Mouse (Mus musculus) kidney, embryonic 14.5 days (tissue): ENCODE results near the gene Esam. TPM values are rescaled to one million over a fixed set of nuclear protein-coding genes. Genes with fewer than 3 reads are reported as not detected.

ENCODE experiments used
- ATAC-seq: fragments of 200-750 bp; cut with Nextera tagmentation; 2 replicates; pipeline ENCODE4 v1.8.0; 2017; ENCODE audit warnings: moderate number of reproducible peaks, mild to moderate bottlenecking, moderate TSS enrichment, moderate library complexity; ENCODE audit not compliant: low FRiP score, low TSS enrichment
- H3K27ac ChIP-seq: fragments of 300-500 bp; sonication (generic); 2 replicates; pipeline ENCODE4 v1.5.1; 2014; ENCODE audit warnings: low read depth, mild to moderate bottlenecking, low read length, moderate library complexity, mixed read lengths
- H3K27me3 ChIP-seq: fragments of 300-500 bp; sonication (generic); 2 replicates; pipeline ENCODE4 v1.6.1; 2014; ENCODE audit warnings: mild to moderate bottlenecking, low read length; ENCODE audit not compliant: control insufficient read depth, insufficient read depth
- H3K36me3 ChIP-seq: fragments of 300-500 bp; sonication (generic); 2 replicates; pipeline ENCODE4 v1.6.1; 2014; ENCODE audit warnings: low read length, mixed read lengths; ENCODE audit not compliant: control insufficient read depth, insufficient read depth
- H3K4me1 ChIP-seq: fragments of 300-500 bp; sonication (generic); 2 replicates; pipeline ENCODE4 v1.6.1; 2014; ENCODE audit warnings: low read length, mixed read lengths; ENCODE audit not compliant: control insufficient read depth, insufficient read depth
- H3K4me2 ChIP-seq: fragments of 300-500 bp; sonication (generic); replicated peaks from 2 replicates; pipeline ENCODE4 v1.6.1; 2014; ENCODE audit warnings: low read depth, mild to moderate bottlenecking, low read length
- H3K4me3 ChIP-seq: fragments of 300-500 bp; sonication (generic); 2 replicates; pipeline ENCODE4 v1.5.1; 2014; ENCODE audit warnings: mild to moderate bottlenecking, low read length
- H3K9ac ChIP-seq: fragments of 300-500 bp; sonication (generic); 2 replicates; pipeline ENCODE4 v1.6.1; 2014; ENCODE audit warnings: low read depth, mild to moderate bottlenecking, low read length, moderate library complexity
- H3K9me3 ChIP-seq: fragments of 300-500 bp; sonication (generic); 2 replicates; pipeline ENCODE4 v1.6.1; 2016; ENCODE audit warnings: low read length; ENCODE audit not compliant: control insufficient read depth
- WGBS: fragments of 180-500 bp; shearing (Covaris S2); extraction: QIAGEN DNeasy Blood & Tissue Kit; methylation state at CpG from one replicate; pipeline ENCODE4 v1.1.7; 2014; 5-methylcytosine and 5-hydroxymethylcytosine counted together
- polyA plus RNA-seq: library from polyadenylated mRNA; unstranded; fragments of >200 nt; fragmentation: Nextera tagmentation; extraction: Ambion mirVana; gene quantifications from 2 replicates; pipeline ENCODE4 v1.2.1, GENCODE M21; 2014

Gene Esam
- polyA plus RNA-seq, 1 experiment from 2014 or later = 61.8 TPM

DNA sequence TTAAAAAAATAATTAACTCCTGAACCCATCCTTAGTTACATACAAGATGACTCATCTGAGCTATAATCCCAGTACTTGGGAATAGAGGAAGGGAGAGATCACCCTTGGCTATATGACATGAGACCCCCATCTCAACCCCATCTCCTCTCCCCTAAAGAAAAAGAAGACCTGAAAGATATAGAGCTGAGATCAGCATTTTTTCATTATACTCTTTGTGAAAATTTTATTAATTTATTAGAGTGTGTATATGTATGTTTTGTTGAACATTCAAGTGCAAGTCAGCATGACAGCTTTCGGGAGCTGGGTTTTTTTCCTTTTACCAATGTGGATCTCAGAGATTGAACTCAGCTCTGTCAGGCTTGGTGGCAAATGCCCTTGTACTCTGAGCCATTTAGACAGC, 26.7 kb upstream of the Esam start:
- WGBS = 97% methylated on average over 1 of the region's 1 CpGs
- Histone ChIP-seq H3K27ac (no peak overlapping the region), H3K9me3 (no peaks in the 10 kb centered on the region), H3K36me3 (no peaks in the 10 kb centered on the region), H3K4me3 (no peak overlapping the region), H3K4me2 (no peak overlapping the region), H3K9ac (no peak overlapping the region), H3K27me3 (no peaks in the 10 kb centered on the region), H3K4me1 (no peaks in the 10 kb centered on the region)
- ATAC-seq = no peak

DNA sequence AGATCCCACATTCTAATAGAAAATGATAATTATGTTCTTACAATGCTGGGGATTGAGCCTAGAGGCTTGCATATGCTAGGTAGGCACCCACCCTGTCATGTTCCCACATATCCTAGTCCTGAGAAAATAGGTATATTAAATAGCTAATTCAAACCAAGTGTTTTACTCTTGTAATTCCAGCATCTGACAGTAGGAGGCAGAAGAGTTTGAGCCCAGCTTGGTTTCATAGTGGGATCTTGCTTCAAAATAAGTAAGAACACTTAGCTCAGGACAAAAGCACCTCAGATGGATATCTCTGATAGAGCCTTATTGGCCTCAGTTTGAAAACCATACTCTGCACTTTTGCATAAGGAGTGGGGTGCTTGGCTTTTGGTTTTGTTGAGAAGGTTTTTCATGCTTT, 23.5 kb upstream of the Esam start:
- no peaks in the 10 kb centered on the region for H3K4me1 ChIP-seq
- no peak for ATAC-seq
- no peaks in the 10 kb centered on the region for H3K9me3 ChIP-seq
- no peak overlapping the region for H3K4me3 ChIP-seq
- H3K9ac ChIP-seq = no peak overlapping the region
- H3K4me2 ChIP-seq = no peak overlapping the region
- H3K27ac ChIP-seq = no peak overlapping the region
- H3K36me3 ChIP-seq = no peaks in the 10 kb centered on the region
- no peaks in the 10 kb centered on the region for H3K27me3 ChIP-seq

DNA sequence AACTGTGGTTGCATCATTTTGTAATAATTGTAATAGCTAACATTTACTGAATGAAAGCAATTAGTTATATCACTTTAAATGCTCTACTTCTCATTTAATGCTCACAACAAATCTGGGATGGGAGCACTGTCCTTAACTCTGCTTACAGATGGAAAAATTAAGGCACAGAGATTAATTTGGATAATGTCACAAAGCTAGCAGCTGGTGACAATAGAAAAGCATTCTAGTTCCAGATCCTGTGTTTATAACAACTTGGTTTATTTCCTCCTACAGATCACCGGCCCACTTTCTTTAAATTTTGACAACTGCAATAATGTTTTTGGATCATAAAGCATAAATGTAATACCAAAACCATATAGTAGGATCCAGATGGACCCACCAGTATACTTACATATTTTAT, 21.9 kb upstream of the Esam start:
- Histone ChIP-seq H3K9ac (no peak overlapping the region), H3K9me3 (no peaks in the 10 kb centered on the region), H3K27me3 (no peaks in the 10 kb centered on the region), H3K27ac (no peak overlapping the region), H3K36me3 (no peaks in the 10 kb centered on the region), H3K4me1 (no peaks in the 10 kb centered on the region), H3K4me2 (no peak overlapping the region), H3K4me3 (no peak overlapping the region)
- no peak for ATAC-seq
- WGBS = 89% methylated on average over 1 of the region's 1 CpGs

DNA sequence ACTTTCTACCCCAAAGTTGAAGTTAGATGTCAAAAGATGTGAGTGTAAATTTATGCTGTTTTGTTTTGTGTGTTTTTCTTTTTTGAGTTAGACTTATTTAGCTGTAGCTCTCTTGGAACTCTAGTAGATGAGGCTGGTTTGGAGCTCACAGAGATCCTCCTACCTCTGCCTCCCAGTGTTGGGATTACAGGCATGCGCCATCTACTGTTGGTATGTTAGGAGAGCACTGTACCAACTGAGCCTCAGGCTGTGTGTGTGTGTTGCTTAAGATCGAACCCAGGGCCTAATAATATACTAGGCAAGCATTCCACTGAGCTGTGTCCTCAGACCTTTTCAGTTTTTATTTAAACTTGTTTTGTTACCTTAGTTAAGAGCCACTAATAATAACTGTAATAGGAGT, 15.8 kb upstream of the Esam start:
- no peak overlapping the region for H3K4me2 ChIP-seq
- H3K4me1 ChIP-seq = peaks cover 6% of the 10 kb centered on the region; the same call in 1 of the 2 replicates
- H3K27ac ChIP-seq = no peak overlapping the region
- no peak overlapping the region for H3K9ac ChIP-seq
- H3K9me3 ChIP-seq = no peaks in the 10 kb centered on the region
- no peak for ATAC-seq
- H3K4me3 ChIP-seq = no peak overlapping the region
- 91% methylated on average over 2 of the region's 2 CpGs for WGBS
- H3K27me3 ChIP-seq = no peaks in the 10 kb centered on the region
- H3K36me3 ChIP-seq = no peaks in the 10 kb centered on the region

DNA sequence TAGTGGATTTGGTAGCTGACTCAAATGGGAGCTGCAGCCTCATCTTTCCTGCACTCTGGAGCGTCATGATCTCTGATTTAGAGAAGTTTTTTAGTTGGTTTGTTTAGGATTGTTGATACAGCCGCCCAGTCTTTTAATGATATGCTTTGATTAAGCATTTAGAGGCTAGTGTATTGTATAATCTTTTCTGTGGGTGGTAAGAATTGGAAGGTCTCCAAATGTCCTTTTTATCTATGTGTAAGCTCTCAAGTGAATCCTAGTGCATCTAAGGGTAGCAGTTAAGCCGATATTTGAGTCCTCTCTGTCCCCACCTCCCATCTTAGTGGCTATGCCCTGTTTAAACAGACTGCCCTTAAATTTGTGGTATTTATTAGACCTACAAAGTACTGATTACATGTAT, 13.4 kb upstream of the Esam start:
- Histone ChIP-seq H3K27ac (no peak overlapping the region), H3K27me3 (no peaks in the 10 kb centered on the region)
- 73% methylated on average over 3 of the region's 3 CpGs for WGBS

DNA sequence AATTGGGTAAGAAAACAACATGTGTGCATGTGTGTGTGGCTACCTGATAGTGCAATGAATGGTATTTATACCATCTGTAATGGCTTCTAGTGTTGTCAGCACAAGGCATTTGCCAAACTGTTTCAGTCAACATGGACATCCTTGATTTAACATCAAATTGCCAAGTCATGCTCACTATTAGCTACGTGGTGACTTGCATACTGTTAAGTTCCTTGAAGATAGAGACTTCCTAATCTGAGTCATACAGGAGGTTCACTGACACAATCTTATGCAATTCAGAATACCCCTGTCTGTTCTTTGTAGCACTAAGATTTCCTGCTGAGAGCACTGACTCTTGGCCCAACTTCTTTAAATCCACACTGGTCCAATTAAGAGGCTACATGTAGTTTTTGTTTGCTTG, 10.4 kb upstream of the Esam start:
- Histone ChIP-seq H3K4me1 (peaks cover 6% of the 10 kb centered on the region; the same call in 1 of the 2 replicates), H3K4me3 (no peak overlapping the region), H3K27ac (no peak overlapping the region), H3K27me3 (no peaks in the 10 kb centered on the region), H3K4me2 (no peak overlapping the region), H3K36me3 (peaks cover 22% of the 10 kb centered on the region), H3K9me3 (no peaks in the 10 kb centered on the region), H3K9ac (no peak overlapping the region)
- ATAC-seq = no peak
- WGBS = 74% methylated on average over 1 of the region's 1 CpGs

More for the DNA sequence above, 13.4 kb upstream of the Esam start:
- Histone ChIP-seq H3K4me2 (no peak overlapping the region), H3K4me1 (peaks cover 6% of the 10 kb centered on the region; the same call in 1 of the 2 replicates), H3K36me3 (peaks cover 6% of the 10 kb centered on the region; the same call in 1 of the 2 replicates), H3K9me3 (no peaks in the 10 kb centered on the region), H3K9ac (no peak overlapping the region), H3K4me3 (no peak overlapping the region)
- no peak for ATAC-seq

DNA sequence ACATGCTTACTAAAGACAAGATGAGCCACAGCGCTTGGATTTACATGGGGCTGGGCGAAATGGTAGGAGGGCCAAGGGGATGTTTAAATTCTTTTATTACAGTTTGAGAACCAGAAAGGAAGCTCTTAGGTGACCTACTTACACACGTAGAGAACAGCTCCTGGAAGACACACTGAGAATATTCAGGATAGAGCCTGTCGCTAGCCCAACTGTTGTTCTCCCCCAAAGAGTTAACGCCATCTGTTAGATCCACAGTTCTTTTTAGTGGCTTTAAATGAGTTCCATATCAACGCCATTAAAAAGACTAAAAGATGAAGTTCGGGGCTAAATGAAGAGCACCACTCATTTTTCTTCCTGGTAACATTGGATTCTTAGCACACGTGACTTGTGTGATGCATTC, 8.9 kb upstream of the Esam start:
- Histone ChIP-seq H3K27me3 (no peaks in the 10 kb centered on the region), H3K4me3 (no peak overlapping the region), H3K27ac (no peak overlapping the region), H3K9me3 (no peaks in the 10 kb centered on the region), H3K36me3 (peaks cover 30% of the 10 kb centered on the region), H3K4me2 (no peak overlapping the region), H3K9ac (no peak overlapping the region), H3K4me1 (peaks cover 4% of the 10 kb centered on the region; the same call in 1 of the 2 replicates)
- WGBS = 91% methylated on average over 8 of the region's 8 CpGs
- no peak for ATAC-seq

DNA sequence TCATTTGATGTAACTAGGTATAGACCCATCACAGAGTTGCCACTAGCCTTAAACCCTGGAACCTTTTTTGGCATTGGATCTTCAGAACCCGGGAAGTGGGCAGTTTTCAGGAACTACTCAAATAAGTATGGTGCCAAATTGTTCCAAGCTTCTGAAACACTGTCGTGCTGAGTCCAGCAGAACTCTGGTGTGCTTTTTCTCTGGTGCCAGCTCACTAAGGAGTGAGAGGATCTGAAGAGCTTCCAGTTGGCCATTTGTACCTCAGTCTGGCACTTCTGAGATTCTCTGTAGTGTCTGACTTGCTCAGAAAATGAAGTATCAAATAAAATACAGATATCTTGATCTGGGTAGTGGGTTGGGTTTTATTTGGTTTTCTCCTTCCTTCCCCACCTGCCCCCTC, 7.9 kb upstream of the Esam start:
- ATAC-seq = no peak
- H3K4me2 ChIP-seq = no peak overlapping the region
- H3K27ac ChIP-seq = no peak overlapping the region
- H3K9me3 ChIP-seq = no peaks in the 10 kb centered on the region
- peaks cover 33% of the 10 kb centered on the region for H3K36me3 ChIP-seq
- no peaks in the 10 kb centered on the region for H3K27me3 ChIP-seq
- 88% methylated on average over 2 of the region's 2 CpGs for WGBS
- no peak overlapping the region for H3K4me3 ChIP-seq
- H3K4me1 ChIP-seq = peaks cover 4% of the 10 kb centered on the region; the same call in 1 of the 2 replicates
- H3K9ac ChIP-seq = no peak overlapping the region

DNA sequence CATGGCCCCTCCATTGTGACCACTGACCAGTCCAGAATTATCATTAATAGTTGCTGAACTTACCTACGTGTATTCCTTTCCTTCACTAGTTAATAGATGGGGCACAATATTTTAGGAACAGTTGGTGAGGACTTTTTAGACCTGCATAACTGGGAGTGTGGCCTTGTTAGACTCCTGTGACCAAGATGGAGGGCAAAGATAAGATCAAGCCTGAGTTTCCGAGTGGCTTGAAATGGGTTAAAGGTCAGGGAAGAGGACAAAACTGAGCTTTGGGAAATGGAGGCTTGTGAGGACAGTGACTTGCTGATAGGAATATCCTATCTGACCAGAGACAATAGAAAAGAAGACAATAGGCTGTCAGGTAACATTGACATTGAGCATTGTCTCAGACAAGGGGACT, 2.4 kb upstream of the Esam start:
- no peak overlapping the region for H3K27ac ChIP-seq
- H3K4me3 ChIP-seq = no peak overlapping the region
- peaks cover 14% of the 10 kb centered on the region; the same call in 1 of the 2 replicates for H3K4me1 ChIP-seq
- WGBS = 90% methylated on average over 2 of the region's 2 CpGs
- H3K36me3 ChIP-seq = peaks cover 23% of the 10 kb centered on the region
- no peaks in the 10 kb centered on the region for H3K9me3 ChIP-seq
- H3K4me2 ChIP-seq = no peak overlapping the region
- no peak overlapping the region for H3K9ac ChIP-seq
- ATAC-seq = no peak
- peaks cover 41% of the 10 kb centered on the region for H3K27me3 ChIP-seq
